Mouse (Mus musculus): Measurements from ENCODE around the gene Gmppb. TPM values are rescaled to one million over a fixed set of nuclear protein-coding genes. Genes with fewer than 3 reads are reported as not detected.

Gmppb gene
- polyA plus RNA-seq, 1 experiment from 2014 or later = 12.6 TPM

DNA sequence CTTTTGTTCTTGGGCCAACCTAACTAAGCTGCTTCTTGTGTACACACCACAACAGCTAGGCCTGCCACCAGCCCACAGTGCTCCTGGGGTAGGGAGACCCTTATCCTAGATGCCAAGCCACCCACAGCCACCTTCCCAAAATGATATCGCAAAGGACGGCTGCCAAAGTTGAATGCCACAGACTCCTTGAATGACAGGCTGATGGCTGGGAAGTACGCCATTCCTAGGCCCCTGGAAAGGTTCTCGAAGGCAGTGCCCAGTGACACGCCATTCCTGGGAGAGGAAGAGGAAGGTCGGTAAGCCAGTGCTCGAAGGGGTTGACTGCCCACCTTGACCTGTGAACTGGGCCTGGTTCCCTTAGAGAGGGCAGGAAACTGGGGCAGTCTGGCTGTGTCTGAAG, 20.5 kb downstream of the Gmppb start:
- no peak overlapping the region for H3K9ac ChIP-seq (replicated peaks)
- peaks cover 88% of the 10 kb centered on the region for H3K36me3 ChIP-seq (replicated peaks; ENCODE audit: insufficient read depth, low read length)
- H3K27ac ChIP-seq (ENCODE audit: low read depth) = no peak overlapping the region
- H3K4me2 ChIP-seq (ENCODE audit: low read depth, low read length) = no peak overlapping the region
- no peaks in the 10 kb centered on the region for H3K9me3 ChIP-seq (ENCODE audit: low read length)
- DNase-seq (no peak), ATAC-seq (no peak)
- H3K4me3 ChIP-seq (ENCODE audit: low read depth, low read length) = no peak overlapping the region
- no peaks in the 10 kb centered on the region for H3K27me3 ChIP-seq (ENCODE audit: insufficient read depth, low read length)
- 88% methylated on average over 7 of the region's 7 CpGs for WGBS (ENCODE audit: insufficient replicate concordance)
- TF ChIP-seq EP300 (IDR thresholded peaks at IDR 0.05; ENCODE audit: low read depth) = no peak
- no peak for TF ChIP-seq CTCF (IDR thresholded peaks at IDR 0.05; ENCODE audit: low read depth)
- H3K4me1 ChIP-seq (ENCODE audit: insufficient read depth) = no peaks in the 10 kb centered on the region; the same call in 1 of the 2 replicates

DNA sequence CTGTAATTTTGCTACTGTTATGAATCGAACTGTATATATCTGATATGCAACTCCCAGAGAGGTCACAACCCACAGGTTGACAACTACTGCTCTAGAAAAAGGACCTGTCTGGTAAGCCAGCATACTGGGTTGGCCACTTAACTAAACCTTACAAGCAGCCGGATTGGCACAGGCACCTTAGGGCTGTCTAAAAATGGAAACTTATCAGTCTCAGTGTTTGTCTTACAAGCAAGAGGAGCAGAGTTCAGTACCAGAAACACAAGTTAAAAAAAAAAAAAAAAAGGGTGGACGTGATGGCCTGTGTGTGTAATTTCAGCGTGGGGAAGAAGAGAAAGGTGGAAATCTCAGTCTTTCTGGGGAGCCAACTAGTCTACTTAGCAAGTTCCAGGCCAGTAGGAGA, 22.8 kb downstream of the Gmppb start:
- H3K4me2 ChIP-seq (ENCODE audit: low read depth, low read length) = no peak overlapping the region
- no peak for ATAC-seq
- TF ChIP-seq CTCF (IDR thresholded peaks at IDR 0.05; ENCODE audit: low read depth) = no peak
- TF ChIP-seq EP300 (IDR thresholded peaks at IDR 0.05; ENCODE audit: low read depth) = no peak
- peaks cover 78% of the 10 kb centered on the region for H3K36me3 ChIP-seq (replicated peaks; ENCODE audit: insufficient read depth, low read length)
- 72% methylated on average over 4 of the region's 4 CpGs for whole genome bisulfite sequencing (ENCODE audit: insufficient replicate concordance)
- H3K4me1 ChIP-seq (ENCODE audit: insufficient read depth) = peaks cover 3% of the 10 kb centered on the region; the same call in 1 of the 2 replicates
- no peak for DNase-seq
- no peaks in the 10 kb centered on the region for H3K9me3 ChIP-seq (ENCODE audit: low read length)
- H3K27ac ChIP-seq (ENCODE audit: low read depth) = no peak overlapping the region
- H3K9ac ChIP-seq (replicated peaks) = no peak overlapping the region
- no peak overlapping the region for H3K4me3 ChIP-seq (ENCODE audit: low read depth, low read length)
- H3K27me3 ChIP-seq (ENCODE audit: insufficient read depth, low read length) = no peaks in the 10 kb centered on the region

- WGBS (ENCODE audit: insufficient replicate concordance) = 88% methylated on average over 9 of the region's 9 CpGs
- Histone ChIP-seq H3K9me3 (ENCODE audit: low read length) (no peaks in the 10 kb centered on the region), H3K36me3 (replicated peaks; ENCODE audit: insufficient read depth, low read length) (peaks cover 78% of the 10 kb centered on the region), H3K4me3 (ENCODE audit: low read depth, low read length) (no peak overlapping the region), H3K27ac (ENCODE audit: low read depth) (no peak overlapping the region), H3K4me2 (ENCODE audit: low read depth, low read length) (no peak overlapping the region), H3K27me3 (ENCODE audit: insufficient read depth, low read length) (no peaks in the 10 kb centered on the region), H3K4me1 (ENCODE audit: insufficient read depth) (peaks cover 6% of the 10 kb centered on the region), H3K9ac (replicated peaks) (no peak overlapping the region)
- no peak for TF ChIP-seq CTCF (IDR thresholded peaks at IDR 0.05; ENCODE audit: low read depth)
- TF ChIP-seq EP300 (IDR thresholded peaks at IDR 0.05; ENCODE audit: low read depth) = no peak
- ATAC-seq (no peak), DNase-seq (no peak)
These were observed 23.5 kb downstream of the Gmppb start for GRCm38 (mm10) chr9:108072481-108072924.

DNA sequence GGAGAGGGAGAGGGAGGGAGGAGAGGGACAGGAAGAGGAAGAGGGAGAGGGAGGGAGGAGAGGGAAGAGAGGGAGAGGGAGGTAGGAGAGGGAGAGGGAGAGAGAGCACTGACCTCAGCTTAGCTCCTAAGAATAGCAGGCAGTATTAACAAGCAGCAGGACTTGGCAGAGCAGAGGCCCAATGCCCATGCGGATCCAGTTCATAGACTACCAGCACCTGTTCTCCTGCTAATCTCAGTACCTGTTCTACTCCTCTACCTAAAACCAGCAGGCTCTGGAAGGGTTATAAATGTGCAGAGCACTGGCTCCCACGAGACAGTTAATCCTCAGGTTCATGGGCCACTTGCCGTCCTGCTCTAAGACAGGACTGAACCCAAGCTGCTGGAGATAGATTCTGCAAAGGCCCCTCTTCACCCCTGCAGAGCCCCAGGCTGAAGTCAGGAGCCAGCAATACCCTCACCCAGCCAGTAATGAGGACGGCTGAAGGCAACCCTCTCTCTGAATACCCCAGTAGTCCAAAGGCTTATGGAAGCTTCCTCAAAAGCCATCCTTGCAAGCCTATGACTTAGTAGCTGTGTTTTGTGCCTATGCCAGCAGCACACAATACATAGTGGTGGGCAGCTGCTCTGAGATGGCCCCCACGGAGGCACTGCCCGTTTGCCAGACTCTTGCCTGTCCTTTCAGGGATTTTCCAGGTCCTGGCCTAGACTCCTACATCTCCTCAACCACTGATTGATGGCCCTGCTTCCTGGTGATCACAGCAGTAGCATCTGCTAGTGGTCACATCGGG, 24.3 kb downstream of the Gmppb start:
- Histone ChIP-seq H3K4me1 (ENCODE audit: insufficient read depth) (peaks cover 14% of the 10 kb centered on the region), H3K27ac (ENCODE audit: low read depth) (no peak overlapping the region), H3K27me3 (ENCODE audit: insufficient read depth, low read length) (no peaks in the 10 kb centered on the region), H3K9ac (replicated peaks) (no peak overlapping the region), H3K9me3 (ENCODE audit: low read length) (no peaks in the 10 kb centered on the region), H3K36me3 (replicated peaks; ENCODE audit: insufficient read depth, low read length) (peaks cover 72% of the 10 kb centered on the region), H3K4me3 (ENCODE audit: low read depth, low read length) (no peak overlapping the region), H3K4me2 (ENCODE audit: low read depth, low read length) (no peak overlapping the region)
- ATAC-seq (no peak), DNase-seq (no peak)
- 78% methylated on average over 7 of the region's 7 CpGs for WGBS (ENCODE audit: insufficient replicate concordance)
- TF ChIP-seq EP300 (IDR thresholded peaks at IDR 0.05; ENCODE audit: low read depth) = no peak
- TF ChIP-seq CTCF (IDR thresholded peaks at IDR 0.05; ENCODE audit: low read depth) = no peak

- peak; percentile 85 for ATAC-seq
- peak within 1 kb of the TSS; percentile 99 for H3K27ac ChIP-seq (ENCODE audit: low read depth)
- no peaks in the 10 kb centered on the region for H3K9me3 ChIP-seq (ENCODE audit: low read length)
- H3K4me3 ChIP-seq (ENCODE audit: low read depth, low read length) = peak within 1 kb of the TSS; percentile 93
- peaks cover 35% of the 10 kb centered on the region for H3K36me3 ChIP-seq (replicated peaks; ENCODE audit: insufficient read depth, low read length)
- H3K4me2 ChIP-seq (ENCODE audit: low read depth, low read length) = peak within 1 kb of the TSS; percentile 94
- peak; percentile 82 for DNase-seq
- TF ChIP-seq EP300 (IDR thresholded peaks at IDR 0.05; ENCODE audit: low read depth) = peak; percentile 66; the same call in 1 of the 2 replicates
- no peak for TF ChIP-seq CTCF (IDR thresholded peaks at IDR 0.05; ENCODE audit: low read depth)
- H3K9ac ChIP-seq (replicated peaks) = peak within 1 kb of the TSS; percentile 100
- peaks cover 61% of the 10 kb centered on the region for H3K4me1 ChIP-seq (ENCODE audit: insufficient read depth)
- 28% methylated on average over 5 of the region's 5 CpGs for WGBS (ENCODE audit: insufficient replicate concordance)
- H3K27me3 ChIP-seq (ENCODE audit: insufficient read depth, low read length) = no peaks in the 10 kb centered on the region
These were observed 31.1 kb downstream of the Gmppb start, which contains the start of gene Mst1 for GRCm38 (mm10) chr9:108080168-108080567. Gene Mst1 (plus strand): TSS chr9:108080436.

- no peaks in the 10 kb centered on the region for H3K27me3 ChIP-seq (ENCODE audit: insufficient read depth, low read length)
- no peak for TF ChIP-seq EP300 (IDR thresholded peaks at IDR 0.05; ENCODE audit: low read depth)
- TF ChIP-seq CTCF (IDR thresholded peaks at IDR 0.05; ENCODE audit: low read depth) = no peak
- 8% methylated on average over 19 of the region's 19 CpGs for WGBS (ENCODE audit: insufficient replicate concordance)
- DNase-seq (peak; percentile 57), ATAC-seq (no peak)
- H3K27ac ChIP-seq (ENCODE audit: low read depth) = peak overlapping the region; percentile 63
- H3K36me3 ChIP-seq (replicated peaks; ENCODE audit: insufficient read depth, low read length) = peaks cover 42% of the 10 kb centered on the region
- H3K4me2 ChIP-seq (ENCODE audit: low read depth, low read length) = peak overlapping the region; percentile 56
- H3K4me3 ChIP-seq (ENCODE audit: low read depth, low read length) = peak overlapping the region; percentile 2; the same call in 1 of the 2 replicates
- H3K9ac ChIP-seq (replicated peaks) = peak overlapping the region; percentile 23
- H3K9me3 ChIP-seq (ENCODE audit: low read length) = no peaks in the 10 kb centered on the region
- H3K4me1 ChIP-seq (ENCODE audit: insufficient read depth) = peaks cover 62% of the 10 kb centered on the region
These were observed 33.5 kb downstream of the Gmppb start for GRCm38 (mm10) chr9:108082549-108082948.

Measured in liver, postnatal 0 days (tissue).